Mouse (Mus musculus) MEL (cell line): ENCODE results near the gene Tmem176b. TPM values are rescaled to one million over a fixed set of nuclear protein-coding genes. Genes with fewer than 3 reads are reported as not detected.

Experiments
- DNase-seq: peaks from one replicate; pipeline ENCODE4 v3.0.0; 2011; ENCODE audit warnings: low read depth, low spot score
- H3K27ac ChIP-seq: 2 replicates; pipeline ENCODE4 v1.5.1; 2012; ENCODE audit warnings: low read depth, mild to moderate bottlenecking, control low read depth, low read length, moderate library complexity; ENCODE audit not compliant: control insufficient read depth
- H3K27me3 ChIP-seq, 2 experiments: fragments of 150-350 bp in 1 of 2; sonication (generic) in 1 of 2; 2 replicates each; pipeline ENCODE4 v1.6.1; 2012; ENCODE audit warnings: low read length in 2 of 2, mild to moderate bottlenecking in 2 of 2, improper control_type of control experiment in 1 of 2, moderate library complexity in 1 of 2; ENCODE audit not compliant: insufficient read depth in 2 of 2, control insufficient read depth in 1 of 2
- H3K36me3 ChIP-seq, 2 experiments: 2 replicates each; pipeline ENCODE4 v1.6.1; 2012 to 2014; ENCODE audit warnings: low read length in 2 of 2, improper control_type of control experiment in 1 of 2, inconsistent platforms in 1 of 2, mild to moderate bottlenecking in 1 of 2; ENCODE audit not compliant: insufficient read depth in 2 of 2, control insufficient read depth in 1 of 2
- H3K4me1 ChIP-seq, 2 experiments: fragments of 150-350 bp in 1 of 2; sonication (generic) in 1 of 2; 2 replicates each; pipeline ENCODE4 v1.6.1; 2012; ENCODE audit warnings: low read length in 2 of 2, improper control_type of control experiment in 1 of 2, mild to moderate bottlenecking in 1 of 2; ENCODE audit not compliant: insufficient read depth in 2 of 2, control insufficient read depth in 1 of 2
- H3K4me3 ChIP-seq, 2 experiments: fragments of 150-350 bp in 1 of 2; sonication (generic) in 1 of 2; 2 replicates each; pipeline ENCODE4 v1.5.1; 2012; ENCODE audit warnings: low read depth in 2 of 2, low read length in 2 of 2, mild to moderate bottlenecking in 2 of 2, moderate library complexity in 2 of 2, control low read depth in 1 of 2, improper control_type of control experiment in 1 of 2; ENCODE audit not compliant: control insufficient read depth in 1 of 2, insufficient read depth in 1 of 2
- H3K79me2 ChIP-seq: 2 replicates; pipeline ENCODE4 v1.6.1; 2012; ENCODE audit warnings: mild to moderate bottlenecking, low read length, moderate library complexity; ENCODE audit not compliant: control insufficient read depth, poor library complexity, insufficient read depth
- H3K9ac ChIP-seq: 2 replicates; pipeline ENCODE4 v1.6.1; 2012; ENCODE audit warnings: low read depth, mild to moderate bottlenecking, control low read depth, low read length, moderate library complexity; ENCODE audit not compliant: control insufficient read depth, poor library complexity, severe bottlenecking
- H3K9me3 ChIP-seq: fragments of 150-350 bp; sonication (generic); replicated peaks from 2 replicates; pipeline ENCODE4 v1.6.1; 2012; ENCODE audit warnings: mild to moderate bottlenecking, low read length, improper control_type of control experiment, moderate library complexity; ENCODE audit not compliant: insufficient read depth
- BHLHE40 ChIP-seq: IDR thresholded peaks from 2 replicates; pipeline ENCODE4 v1.6.1; 2012; ENCODE audit warnings: low read depth, mild to moderate bottlenecking, inconsistent platforms, low read length, improper control_type of control experiment, borderline replicate concordance
- CHD2 ChIP-seq: IDR thresholded peaks from 2 replicates; pipeline ENCODE4 v1.6.1; 2011; ENCODE audit warnings: low read length, improper control_type of control experiment
- E2F4 ChIP-seq: IDR thresholded peaks from 2 replicates; pipeline ENCODE4 v1.6.1; 2011; ENCODE audit warnings: low read depth, low read length, improper control_type of control experiment, borderline replicate concordance
- ELF1 ChIP-seq: IDR thresholded peaks from 2 replicates; pipeline ENCODE4 v1.6.1; 2014; ENCODE audit warnings: low read depth, mild to moderate bottlenecking, inconsistent platforms, low read length, improper control_type of control experiment, moderate library complexity
- GABPA ChIP-seq: IDR thresholded peaks from 2 replicates; pipeline ENCODE4 v1.6.1; 2012; ENCODE audit warnings: low read depth, mild to moderate bottlenecking, inconsistent platforms, low read length, improper control_type of control experiment, moderate library complexity
- GATA1 ChIP-seq: IDR thresholded peaks from 2 replicates; pipeline ENCODE4 v1.6.1; 2011; ENCODE audit warnings: low read depth, low read length, improper control_type of control experiment
- HCFC1 ChIP-seq: IDR thresholded peaks from 2 replicates; pipeline ENCODE4 v1.6.1; 2012; ENCODE audit warnings: low read depth, mild to moderate bottlenecking, inconsistent platforms, low read length, improper control_type of control experiment, moderate library complexity
- JUND ChIP-seq: IDR thresholded peaks from 2 replicates; pipeline ENCODE4 v1.6.1; 2011; ENCODE audit warnings: low read depth, mild to moderate bottlenecking, improper control_type of control experiment, low read length
- KAT2A ChIP-seq: conservative IDR thresholded peaks from 2 replicates; pipeline ENCODE4 v1.6.1; 2012; ENCODE audit warnings: low read depth, low read length, improper control_type of control experiment, inconsistent platforms
- MAFK ChIP-seq: IDR thresholded peaks from 2 replicates; pipeline ENCODE4 v1.6.1; 2011; ENCODE audit warnings: low read depth, mild to moderate bottlenecking, low read length, improper control_type of control experiment, borderline replicate concordance
- MAZ ChIP-seq: IDR thresholded peaks from 2 replicates; pipeline ENCODE4 v1.6.1; 2012; ENCODE audit warnings: low read depth, mild to moderate bottlenecking, inconsistent platforms, low read length, improper control_type of control experiment
- MYC ChIP-seq: IDR thresholded peaks from 2 replicates; pipeline ENCODE4 v1.6.1; 2011; ENCODE audit warnings: low read depth, mild to moderate bottlenecking, low read length, improper control_type of control experiment, moderate library complexity
- NELFE ChIP-seq: IDR thresholded peaks from 2 replicates; pipeline ENCODE4 v1.6.1; 2011; ENCODE audit warnings: low read depth, low read length, improper control_type of control experiment
- POLR2AphosphoS5 ChIP-seq: IDR thresholded peaks from 2 replicates; pipeline ENCODE4 v1.6.1; 2012; ENCODE audit warnings: low read depth, borderline replicate concordance, mild to moderate bottlenecking, inconsistent platforms, low read length, moderate library complexity, mixed read lengths
- RAD21 ChIP-seq: IDR thresholded peaks from 2 replicates; pipeline ENCODE4 v1.6.1; 2011; ENCODE audit warnings: mild to moderate bottlenecking, low read depth, low read length, improper control_type of control experiment
- TAL1 ChIP-seq: IDR thresholded peaks from 2 replicates; pipeline ENCODE4 v1.6.1; 2012; ENCODE audit warnings: mild to moderate bottlenecking, inconsistent platforms, low read length, moderate library complexity, mixed read lengths
- TCF12 ChIP-seq: IDR thresholded peaks from 2 replicates; pipeline ENCODE4 v1.6.1; 2014; ENCODE audit warnings: low read depth, mild to moderate bottlenecking, inconsistent platforms, low read length, improper control_type of control experiment, moderate library complexity
- USF1 ChIP-seq: IDR thresholded peaks from 2 replicates; pipeline ENCODE4 v1.6.1; 2014; ENCODE audit warnings: low read depth, mild to moderate bottlenecking, inconsistent platforms, low read length, improper control_type of control experiment, moderate library complexity
- USF2 ChIP-seq, 2 experiments: IDR thresholded peaks; 2 replicates each; pipeline ENCODE4 v1.6.1; 2011 to 2012; ENCODE audit warnings: improper control_type of control experiment in 2 of 2, low read length in 2 of 2, borderline replicate concordance in 1 of 2, inconsistent platforms in 1 of 2, low read depth in 1 of 2, mild to moderate bottlenecking in 1 of 2; ENCODE audit not compliant: insufficient read depth in 1 of 2
- ZC3H11A ChIP-seq: IDR thresholded peaks from 2 replicates; pipeline ENCODE4 v1.6.1; 2012; ENCODE audit warnings: low read depth, mild to moderate bottlenecking, inconsistent platforms, low read length, improper control_type of control experiment
- ZKSCAN1 ChIP-seq: IDR thresholded peaks from 2 replicates; pipeline ENCODE4 v1.6.1; 2012; ENCODE audit warnings: low read depth, mild to moderate bottlenecking, inconsistent platforms, low read length, improper control_type of control experiment, moderate library complexity
- ZMIZ1 ChIP-seq: IDR thresholded peaks from 2 replicates; pipeline ENCODE4 v1.6.1; 2012; ENCODE audit warnings: low read depth, mild to moderate bottlenecking, inconsistent platforms, low read length, improper control_type of control experiment, moderate library complexity
- ZNF384 ChIP-seq: IDR thresholded peaks from 2 replicates; pipeline ENCODE4 v1.6.1; 2012; ENCODE audit warnings: low read depth, mild to moderate bottlenecking, inconsistent platforms, low read length, improper control_type of control experiment
- polyA plus RNA-seq, 2 experiments: library from polyadenylated mRNA; stranded (reverse) in 1 of 2; unstranded in 1 of 2; fragments of >175 nt in 1 of 2; fragments of >200 nt in 1 of 2; gene quantifications; 2 replicates each; pipeline versions ENCODE4 v1.2.1 to v1.2.4; 2012; ENCODE audit warnings: low replicate concordance in 2 of 2, low read depth in 1 of 2; ENCODE audit not compliant: insufficient read length in 2 of 2, insufficient read depth in 1 of 2, missing spikeins in 1 of 2
- total RNA-seq: library from RNA; depleted of rRNA; stranded (reverse); fragments of 300-350 nt; gene quantifications from 2 replicates; pipeline ENCODE4 v1.2.3, GENCODE M21; 2012

Gene Tmem176b
- total and polyA plus RNA-seq, 3 experiments, result 23.0 to 77.0 TPM; not detected in 1

DNA sequence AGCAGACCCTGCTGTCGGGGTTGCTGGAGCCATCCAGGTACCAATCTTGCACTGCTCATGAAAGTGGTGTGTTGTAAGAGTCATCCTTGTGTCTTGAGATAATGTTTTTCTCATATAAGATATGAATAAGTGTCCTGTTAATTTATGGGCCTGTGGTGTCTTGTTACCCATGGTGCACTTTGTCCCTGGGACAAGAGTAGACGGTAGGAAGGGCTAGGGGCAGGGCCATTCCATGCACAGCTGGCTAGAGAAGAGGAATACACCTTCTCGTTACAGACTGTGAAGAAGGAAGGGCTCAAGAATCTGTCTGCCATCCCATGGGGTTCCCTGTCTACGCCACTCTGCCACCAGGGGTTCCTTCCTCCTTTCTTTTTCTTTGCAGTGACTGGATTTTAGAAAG is 33.3 kb upstream of the Tmem176b start:
- no peak overlapping the region for H3K9ac ChIP-seq
- H3K4me1 ChIP-seq, result no peaks in the 10 kb centered on the region
- H3K36me3 ChIP-seq, result no peaks in the 10 kb centered on the region
- no peaks in the 10 kb centered on the region for H3K79me2 ChIP-seq
- H3K4me3 ChIP-seq, result no peak overlapping the region
- no peak for DNase-seq
- H3K9me3 ChIP-seq, result no peaks in the 10 kb centered on the region
- no peak overlapping the region for H3K27ac ChIP-seq
- peaks cover 0 to 2% of the 10 kb centered on the region in 2 experiments; a peak in 1 of 4 replicates for H3K27me3 ChIP-seq
- no peak for TF ChIP-seq E2F4
- TF ChIP-seq JUND, result no peak
- no peak for TF ChIP-seq POLR2AphosphoS5
- no peak for TF ChIP-seq MYC
- TF ChIP-seq KAT2A, result no peak
- TF ChIP-seq CHD2, result no peak
- no peak for TF ChIP-seq GABPA
- no peak for TF ChIP-seq ZC3H11A
- no peak for TF ChIP-seq TCF12
- no peak for TF ChIP-seq GATA1
- no peak for TF ChIP-seq ZKSCAN1
- no peak for TF ChIP-seq RAD21

DNA sequence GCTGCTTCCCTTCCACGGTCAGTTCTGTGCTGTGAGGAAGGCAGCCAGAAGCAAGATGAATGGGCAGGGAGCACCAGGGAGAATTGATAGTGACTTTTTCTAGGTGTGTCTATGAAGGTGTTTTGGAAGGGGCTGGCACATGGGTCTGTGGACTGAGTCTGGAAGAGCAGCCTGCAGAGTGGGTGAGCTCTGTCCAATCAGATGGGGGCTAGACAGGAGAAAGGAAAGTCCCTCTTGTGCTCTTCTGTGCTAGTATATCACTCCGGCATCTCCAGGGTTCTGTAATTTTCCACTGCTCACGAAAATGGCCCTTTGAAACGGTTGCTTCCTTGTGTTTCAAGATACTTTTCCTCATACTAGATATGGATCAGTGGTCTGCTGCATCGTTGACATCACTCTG is 31.3 kb upstream of the Tmem176b start, which contains the start of gene Aoc1:
Gene Aoc1 (plus strand): TSS at position 301 of the 400 bp plus-strand sequence.
- H3K4me3 ChIP-seq, result no peak within 1 kb of the TSS
- H3K36me3 ChIP-seq, result no peaks in the 10 kb centered on the region
- no peak within 1 kb of the TSS for H3K27ac ChIP-seq
- H3K79me2 ChIP-seq, result no peaks in the 10 kb centered on the region
- TF ChIP-seq ZKSCAN1, result no peak
- no peak for TF ChIP-seq NELFE
- TF ChIP-seq MAFK, result no peak
- no peak for TF ChIP-seq ZC3H11A
- no peak for TF ChIP-seq JUND
- TF ChIP-seq BHLHE40, result no peak
- TF ChIP-seq ELF1, result no peak
- TF ChIP-seq HCFC1, result no peak
- TF ChIP-seq ZNF384, result no peak
- no peak for TF ChIP-seq TAL1
- no peak for TF ChIP-seq USF2 (IDR thresholded peaks at IDR 0.05; ENCODE audit: borderline replicate concordance in 1 of 2, insufficient read depth in 1 of 2, low read depth in 1 of 2, low read length in 2 of 2)
- no peak for TF ChIP-seq USF1
- TF ChIP-seq KAT2A, result no peak
- TF ChIP-seq TCF12, result no peak
- no peak for TF ChIP-seq ZMIZ1
- TF ChIP-seq POLR2AphosphoS5, result no peak
- no peak for TF ChIP-seq MAZ
- TF ChIP-seq, all 39 proteins: peak for 0
- no peak for DNase-seq
- H3K9ac ChIP-seq, result no peak within 1 kb of the TSS
- H3K4me1 ChIP-seq, result no peaks in the 10 kb centered on the region
- H3K9me3 ChIP-seq, result no peaks in the 10 kb centered on the region
- H3K27me3 ChIP-seq, result peaks cover 0 to 2% of the 10 kb centered on the region in 2 experiments; a peak in 2 of 4 replicates
